Mouse (Mus musculus): ENCODE measurements around the gene Ikzf4.
A peak's percentile ranks its signal among the peaks of the same experiment; 100 is the strongest.

The Ikzf4 gene

GRCm38 (mm10) chr10:128612433-128613153, 33.2 kb downstream of the Ikzf4 start:
- peak; percentile 30 to 45 for DNase-seq (ENCODE audit: low spot score in 2 of 2)

- DNase-seq (ENCODE audit: low spot score in 2 of 2) = no peak
Observed at GRCm38 (mm10) chr10:128606483-128606882, 39.3 kb downstream of the Ikzf4 start.

- DNase-seq (ENCODE audit: low spot score in 2 of 2) = no peak
Observed at GRCm38 (mm10) chr10:128602470-128603128, 43.2 kb downstream of the Ikzf4 start.

GRCm38 (mm10) chr10:128601499-128601898, 44.3 kb downstream of the Ikzf4 start:
- no peak for DNase-seq (ENCODE audit: low spot score in 2 of 2)

GRCm38 (mm10) chr10:128598476-128598875, 47.3 kb downstream of the Ikzf4 start:
- no peak for DNase-seq (ENCODE audit: low spot score in 2 of 2)

- no peak for DNase-seq (ENCODE audit: low spot score in 2 of 2)
Observed at GRCm38 (mm10) chr10:128592797-128593196, 53.0 kb downstream of the Ikzf4 start.

GRCm38 (mm10) chr10:128591436-128591835, 54.4 kb downstream of the Ikzf4 start:
- no peak for DNase-seq (ENCODE audit: low spot score in 2 of 2)

GRCm38 (mm10) chr10:128590193-128590690, 55.5 kb downstream of the Ikzf4 start:
- peak in 1 of 2 experiments; percentile 24 for DNase-seq (ENCODE audit: low spot score in 2 of 2)

- peak in 1 of 2 experiments; percentile 30 for DNase-seq (ENCODE audit: low spot score in 2 of 2)
Observed at GRCm38 (mm10) chr10:128589464-128590192, 56.2 kb downstream of the Ikzf4 start, which contains the start of gene Erbb3. Gene Erbb3, minus strand, starts transcription at chr10:128589652.

- no peak for DNase-seq (ENCODE audit: low spot score in 2 of 2)
Observed at GRCm38 (mm10) chr10:128588775-128589463, 56.9 kb downstream of the Ikzf4 start.

- no peak for DNase-seq (ENCODE audit: low spot score in 2 of 2)
Observed at GRCm38 (mm10) chr10:128588136-128588535, 57.7 kb downstream of the Ikzf4 start.

GRCm38 (mm10) chr10:128587697-128588096, 58.1 kb downstream of the Ikzf4 start:
- no peak for DNase-seq (ENCODE audit: low spot score in 2 of 2)

- DNase-seq (ENCODE audit: low spot score in 2 of 2) = no peak
Observed at GRCm38 (mm10) chr10:128587120-128587519, 58.7 kb downstream of the Ikzf4 start.

- no peak for DNase-seq (ENCODE audit: low spot score in 2 of 2)
Observed at GRCm38 (mm10) chr10:128586546-128586945, 59.2 kb downstream of the Ikzf4 start.

GRCm38 (mm10) chr10:128584386-128584785, 61.4 kb downstream of the Ikzf4 start:
- DNase-seq (ENCODE audit: low spot score in 2 of 2) = no peak

- peak; percentile 65 to 76 for DNase-seq (ENCODE audit: low spot score in 2 of 2)
Observed at GRCm38 (mm10) chr10:128583644-128584043, 62.1 kb downstream of the Ikzf4 start.

Measured in heart, adult 9 months (tissue).